Mouse (Mus musculus) thymus, postnatal 4 days (tissue): ENCODE results near the gene Gm9844.

ENCODE experiments used
- DNase-seq: peaks from one replicate; pipeline ENCODE4 v3.0.0; 2021

Gene Gm9844

GRCm38 (mm10) chr7:24902264-24902629, 40.2 kb downstream of the Gm9844 start:
- no peak for DNase-seq

- DNase-seq, result peak; percentile 90
Observed at GRCm38 (mm10) chr7:24902630-24903443, 40.8 kb downstream of the Gm9844 start, which contains the start of gene Arhgef1. TSS of gene Arhgef1 (plus strand) at chr7:24902912.

GRCm38 (mm10) chr7:24903444-24903825, 41.4 kb downstream of the Gm9844 start:
- no peak for DNase-seq

- peak; percentile 97 for DNase-seq
Observed at GRCm38 (mm10) chr7:24904070-24904483, 42.1 kb downstream of the Gm9844 start.

GRCm38 (mm10) chr7:24904936-24905335, 42.9 kb downstream of the Gm9844 start:
- DNase-seq, result peak; percentile 71

GRCm38 (mm10) chr7:24906551-24906950, 44.5 kb downstream of the Gm9844 start:
- DNase-seq, result peak; percentile 64

GRCm38 (mm10) chr7:24907211-24907748, 45.3 kb downstream of the Gm9844 start:
- DNase-seq, result peak; percentile 85
